Mouse (Mus musculus) erythroblast, embryonic 14.5 days (primary cell): ENCODE data around the gene Smpd1. TPM values are rescaled to one million over a fixed set of nuclear protein-coding genes. Genes with fewer than 3 reads are reported as not detected.

Experiments
- H3K27me3 ChIP-seq: 2 replicates; pipeline ENCODE4 v1.6.1; 2012; ENCODE audit warnings: inconsistent platforms; ENCODE audit not compliant: control insufficient read depth
- H3K36me3 ChIP-seq: 2 replicates; pipeline ENCODE4 v1.6.1; 2012; ENCODE audit warnings: mild to moderate bottlenecking, inconsistent platforms; ENCODE audit not compliant: control insufficient read depth
- H3K4me1 ChIP-seq: 2 replicates; pipeline ENCODE4 v1.6.1; 2012; ENCODE audit warnings: inconsistent platforms; ENCODE audit not compliant: control insufficient read depth
- H3K4me3 ChIP-seq: replicated peaks from 2 replicates; pipeline ENCODE3; 2012; ENCODE audit warnings: moderate library complexity, mild to moderate bottlenecking, inconsistent platforms
- H3K9me3 ChIP-seq: 2 replicates; pipeline ENCODE4 v1.6.1; 2012; ENCODE audit warnings: low read length, inconsistent platforms, mixed read lengths; ENCODE audit not compliant: control insufficient read depth
- GATA1 ChIP-seq: IDR thresholded peaks from 2 replicates; pipeline ENCODE4 v1.6.1; 2012; ENCODE audit warnings: low read length, inconsistent platforms, mixed read lengths
- TAL1 ChIP-seq: IDR thresholded peaks from 3 replicates; pipeline ENCODE4 v1.6.1; 2012; ENCODE audit warnings: low read length, inconsistent platforms, mixed read lengths
- polyA plus RNA-seq: library from polyadenylated mRNA; stranded (reverse); fragments of >175 nt; gene quantifications from 2 replicates; pipeline ENCODE4 v1.2.3, GENCODE M21; 2012

Smpd1 gene
- polyA plus RNA-seq, 1 experiment = 2.8 TPM

GRCm38 (mm10) chr7:105556406-105556805, 2.2 kb downstream of the Smpd1 start:
- Histone ChIP-seq H3K27me3 (no peaks in the 10 kb centered on the region), H3K9me3 (no peaks in the 10 kb centered on the region), H3K36me3 (peaks cover 35% of the 10 kb centered on the region), H3K4me1 (peaks cover 31% of the 10 kb centered on the region), H3K4me3 (no peak overlapping the region)
- TF ChIP-seq GATA1 (no peak), TAL1 (no peak)

DNA sequence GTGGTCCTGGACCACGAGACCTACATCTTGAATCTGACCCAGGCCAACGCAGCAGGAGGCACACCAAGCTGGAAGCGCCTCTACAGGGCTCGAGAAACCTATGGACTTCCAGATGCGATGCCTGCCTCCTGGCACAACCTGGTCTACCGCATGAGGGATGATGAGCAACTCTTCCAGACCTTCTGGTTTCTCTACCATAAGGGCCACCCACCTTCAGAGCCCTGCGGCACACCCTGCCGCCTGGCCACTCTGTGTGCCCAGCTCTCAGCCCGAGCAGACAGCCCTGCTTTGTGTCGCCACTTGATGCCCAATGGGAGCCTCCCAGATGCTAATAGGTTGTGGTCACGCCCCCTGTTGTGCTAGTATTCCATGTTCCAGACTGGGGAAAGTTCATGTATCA, 3.5 kb downstream of the Smpd1 start:
- H3K36me3 ChIP-seq = peaks cover 35% of the 10 kb centered on the region
- no peaks in the 10 kb centered on the region for H3K9me3 ChIP-seq
- no peak overlapping the region for H3K4me3 ChIP-seq
- TF ChIP-seq GATA1 (no peak), TAL1 (no peak)
- peaks cover 31% of the 10 kb centered on the region for H3K4me1 ChIP-seq
- H3K27me3 ChIP-seq = no peaks in the 10 kb centered on the region

- Histone ChIP-seq H3K4me3 (no peak overlapping the region), H3K9me3 (no peaks in the 10 kb centered on the region), H3K4me1 (peaks cover 24% of the 10 kb centered on the region), H3K27me3 (no peaks in the 10 kb centered on the region), H3K36me3 (peaks cover 35% of the 10 kb centered on the region)
- TF ChIP-seq GATA1 = no peak
- TF ChIP-seq TAL1 = no peak
These were observed 4.9 kb downstream of the Smpd1 start for GRCm38 (mm10) chr7:105559016-105559415.

GRCm38 (mm10) chr7:105562317-105562716, 8.2 kb downstream of the Smpd1 start:
- TF ChIP-seq GATA1 = no peak
- TF ChIP-seq TAL1 = no peak
- no peaks in the 10 kb centered on the region for H3K27me3 ChIP-seq
- no peaks in the 10 kb centered on the region for H3K9me3 ChIP-seq
- no peak overlapping the region for H3K4me3 ChIP-seq
- no peaks in the 10 kb centered on the region for H3K4me1 ChIP-seq
- peaks cover 12% of the 10 kb centered on the region for H3K36me3 ChIP-seq

DNA sequence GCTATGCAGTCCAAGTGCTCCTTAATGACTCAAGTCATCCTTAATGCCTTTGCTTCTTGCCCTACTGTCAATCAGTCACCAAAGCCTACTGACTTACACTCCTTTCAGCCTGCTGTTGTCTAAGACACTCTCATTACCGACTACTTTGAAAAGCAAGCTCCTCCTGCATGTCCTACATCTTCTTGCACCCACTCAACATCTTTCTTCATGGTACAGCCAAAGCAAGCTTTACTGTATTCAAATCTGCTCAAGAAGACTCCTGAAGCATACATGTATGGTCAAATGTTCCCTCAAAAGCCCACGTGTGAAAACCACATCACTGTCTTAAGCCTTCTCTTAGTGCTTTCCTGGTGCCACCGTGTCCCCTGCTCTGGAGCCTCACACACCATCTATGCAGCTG, 9.2 kb downstream of the Smpd1 start:
- H3K27me3 ChIP-seq = no peaks in the 10 kb centered on the region
- H3K36me3 ChIP-seq = peaks cover 2% of the 10 kb centered on the region
- no peak overlapping the region for H3K4me3 ChIP-seq
- H3K9me3 ChIP-seq = no peaks in the 10 kb centered on the region
- no peaks in the 10 kb centered on the region for H3K4me1 ChIP-seq
- no peak for TF ChIP-seq GATA1
- no peak for TF ChIP-seq TAL1

DNA sequence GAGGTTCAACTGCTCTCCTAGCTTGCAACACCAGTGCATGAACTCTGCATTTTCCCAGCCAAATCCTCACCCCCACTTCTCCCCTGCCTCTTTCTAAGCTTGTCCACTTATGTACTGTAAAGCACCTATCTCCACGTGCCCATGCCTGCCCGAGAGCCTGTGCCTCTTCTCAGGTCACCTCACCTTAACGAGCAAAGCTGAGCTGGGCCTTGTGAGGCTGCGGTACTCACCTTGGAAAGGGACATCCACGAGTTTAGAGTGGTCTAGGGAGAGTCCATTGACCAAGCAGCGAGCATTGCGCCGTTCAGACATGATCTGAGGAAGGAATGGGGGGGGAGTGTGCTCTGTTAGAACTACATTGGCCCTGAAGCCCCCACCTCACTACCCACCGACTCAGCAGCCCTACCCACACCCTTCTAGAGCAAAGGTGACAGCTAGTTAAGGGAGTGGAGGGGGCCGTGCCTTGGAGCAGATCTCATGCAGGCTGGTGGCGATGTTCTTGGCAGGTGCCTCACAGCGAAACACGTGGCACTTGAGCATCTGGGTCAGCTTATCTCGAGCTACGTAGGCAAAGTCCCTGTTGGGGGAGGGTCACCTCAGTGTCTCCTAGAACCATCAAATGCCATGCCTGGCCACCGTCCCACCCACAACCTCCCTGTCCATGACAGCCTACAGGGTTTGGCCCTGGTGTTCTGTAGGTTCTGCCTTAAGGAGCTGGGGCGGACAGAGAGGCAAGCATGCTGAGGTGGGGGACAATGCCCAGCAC, 11.1 kb downstream of the Smpd1 start:
- H3K4me3 ChIP-seq = no peak overlapping the region
- no peaks in the 10 kb centered on the region for H3K4me1 ChIP-seq
- H3K27me3 ChIP-seq = peaks cover 4% of the 10 kb centered on the region; the same call in 1 of the 2 replicates
- TF ChIP-seq GATA1 = no peak
- no peak for TF ChIP-seq TAL1
- no peaks in the 10 kb centered on the region for H3K9me3 ChIP-seq
- H3K36me3 ChIP-seq = no peaks in the 10 kb centered on the region

DNA sequence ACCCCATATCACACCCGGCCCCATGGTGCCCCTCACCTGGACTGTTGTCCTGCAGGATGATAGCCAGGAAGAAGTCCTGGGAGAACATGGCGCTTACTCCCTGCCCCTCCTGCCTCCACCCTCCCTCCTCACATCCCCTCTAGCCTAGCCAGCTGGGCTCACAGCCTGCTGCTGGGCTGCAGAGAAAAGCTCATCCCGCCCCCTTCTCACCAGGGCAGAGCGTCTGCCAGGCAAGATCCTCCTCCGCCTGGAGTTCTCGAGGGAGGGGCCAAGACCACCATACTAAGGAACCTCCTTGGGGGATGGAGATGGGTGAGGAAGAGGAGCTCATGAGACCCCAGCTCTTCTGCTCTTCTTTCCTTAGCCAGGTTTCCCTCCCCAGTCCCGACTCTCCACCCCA, 14.4 kb downstream of the Smpd1 start:
- H3K27me3 ChIP-seq = peaks cover 4% of the 10 kb centered on the region; the same call in 1 of the 2 replicates
- H3K4me1 ChIP-seq = no peaks in the 10 kb centered on the region
- TF ChIP-seq GATA1 (no peak), TAL1 (no peak)
- H3K9me3 ChIP-seq = no peaks in the 10 kb centered on the region
- no peaks in the 10 kb centered on the region for H3K36me3 ChIP-seq
- no peak overlapping the region for H3K4me3 ChIP-seq

GRCm38 (mm10) chr7:105568988-105569471, 14.9 kb downstream of the Smpd1 start:
- peaks cover 4% of the 10 kb centered on the region; the same call in 1 of the 2 replicates for H3K27me3 ChIP-seq
- H3K36me3 ChIP-seq = no peaks in the 10 kb centered on the region
- TF ChIP-seq GATA1 (no peak), TAL1 (no peak)

GRCm38 (mm10) chr7:105569512-105570496, 15.6 kb downstream of the Smpd1 start:
- H3K27me3 ChIP-seq = peaks cover 4% of the 10 kb centered on the region; the same call in 1 of the 2 replicates
- TF ChIP-seq TAL1 (no peak), GATA1 (no peak)
- no peaks in the 10 kb centered on the region for H3K9me3 ChIP-seq
- no peak overlapping the region for H3K4me3 ChIP-seq
- no peaks in the 10 kb centered on the region for H3K4me1 ChIP-seq
- H3K36me3 ChIP-seq = no peaks in the 10 kb centered on the region

More at GRCm38 (mm10) chr7:105568988-105569471, 14.9 kb downstream of the Smpd1 start:
- no peak overlapping the region for H3K4me3 ChIP-seq
- no peaks in the 10 kb centered on the region for H3K9me3 ChIP-seq
- H3K4me1 ChIP-seq = no peaks in the 10 kb centered on the region
